Mouse (Mus musculus): Measurements from ENCODE around the gene Ago3.

Gene Ago3

DNA sequence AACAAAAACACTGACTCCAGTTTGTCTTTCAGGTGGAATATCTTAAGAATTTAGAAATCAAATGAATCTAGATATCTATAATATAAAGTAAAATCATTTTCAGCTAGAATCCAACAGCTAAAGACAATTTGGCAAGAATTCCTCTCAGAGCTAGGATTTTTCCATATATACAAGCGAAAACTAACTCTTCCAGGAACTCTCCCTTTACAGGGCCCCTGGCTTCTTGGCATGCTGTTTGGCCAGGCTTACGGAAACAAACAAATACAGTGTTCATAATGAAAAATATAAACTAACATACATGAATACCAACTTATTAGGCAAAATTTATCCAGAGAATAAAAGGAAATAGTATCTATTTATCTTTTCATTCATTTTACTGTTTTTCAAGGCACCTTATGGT is 5.5 kb downstream of the Ago3 start:
- no peak for DNase-seq (ENCODE audit: low spot score in 2 of 2)

- no peak for DNase-seq (ENCODE audit: low spot score in 2 of 2)
These were observed 13.6 kb downstream of the Ago3 start for GRCm38 (mm10) chr4:126415707-126416106.

DNA sequence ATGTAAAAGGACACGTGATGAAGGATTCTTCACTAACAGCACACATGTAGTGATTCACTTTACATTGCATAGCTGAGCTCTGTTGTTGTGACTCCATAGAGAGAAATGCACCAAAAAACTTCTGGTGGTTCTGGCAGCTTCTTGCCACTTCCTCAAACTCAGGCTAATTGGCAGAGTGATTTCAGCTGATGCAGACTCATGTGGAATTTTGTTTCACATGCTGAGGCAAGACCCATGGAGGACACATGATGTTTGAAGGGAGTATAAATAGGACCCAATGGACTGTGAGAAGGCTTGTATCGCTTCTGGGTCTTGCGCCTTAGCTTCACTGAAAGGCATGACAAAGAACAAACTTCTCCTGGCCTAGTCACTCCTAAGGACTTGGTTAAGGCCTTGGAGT is 16.8 kb downstream of the Ago3 start:
- DNase-seq (ENCODE audit: low spot score in 2 of 2) = no peak

DNA sequence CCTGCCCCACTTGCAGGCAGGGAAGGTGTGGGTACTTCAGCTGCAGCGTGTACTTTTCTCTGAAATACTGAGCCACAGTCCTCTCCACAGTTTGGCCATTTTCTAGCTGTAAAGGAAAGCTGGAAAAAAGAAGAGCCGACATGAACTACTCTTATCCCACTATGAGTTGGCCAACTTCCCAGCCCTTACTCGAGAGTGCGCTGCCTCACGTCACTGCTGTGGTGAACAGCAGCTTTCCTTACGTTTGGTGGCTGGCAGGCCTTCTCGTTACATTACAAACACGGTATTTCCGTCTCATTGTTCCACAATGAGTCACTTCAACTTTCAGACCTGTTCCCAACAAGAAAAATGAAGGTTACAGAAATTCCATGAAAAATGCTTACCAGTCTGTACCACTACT is 57.9 kb downstream of the Ago3 start:
- no peak for DNase-seq (ENCODE audit: low spot score in 2 of 2)

- no peak for DNase-seq (ENCODE audit: low spot score in 2 of 2)
These were observed 69.3 kb downstream of the Ago3 start for GRCm38 (mm10) chr4:126360069-126360468.

GRCm38 (mm10) chr4:126343451-126343850 is 85.9 kb downstream of the Ago3 start:
- DNase-seq (ENCODE audit: low spot score in 2 of 2) = no peak

- DNase-seq (ENCODE audit: low spot score in 2 of 2) = no peak
These were observed 89.9 kb downstream of the Ago3 start for GRCm38 (mm10) chr4:126339461-126339860.

GRCm38 (mm10) chr4:126332358-126332757 is 97.0 kb downstream of the Ago3 start:
- no peak for DNase-seq (ENCODE audit: low spot score in 2 of 2)

DNA sequence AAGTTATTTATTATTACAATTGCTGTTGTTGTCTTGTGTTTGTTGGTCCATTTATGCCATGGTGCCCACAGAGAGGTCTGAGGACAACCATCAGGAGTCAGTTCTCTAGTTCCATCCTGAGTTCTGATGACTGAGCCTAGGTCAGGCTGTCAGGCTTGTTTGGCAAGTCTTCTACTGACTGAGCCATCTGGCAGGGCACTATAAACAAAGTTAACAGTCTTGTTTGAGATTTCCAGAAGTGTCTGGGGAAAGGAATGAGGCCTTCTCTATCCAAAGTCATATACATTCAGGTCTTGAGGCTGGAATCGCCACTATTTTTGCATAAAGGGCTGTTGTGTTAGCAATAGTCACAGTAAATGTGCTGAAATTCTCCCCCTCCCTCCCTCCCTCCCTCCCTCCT is 97.6 kb downstream of the Ago3 start:
- no peak for DNase-seq (ENCODE audit: low spot score in 2 of 2)

DNA sequence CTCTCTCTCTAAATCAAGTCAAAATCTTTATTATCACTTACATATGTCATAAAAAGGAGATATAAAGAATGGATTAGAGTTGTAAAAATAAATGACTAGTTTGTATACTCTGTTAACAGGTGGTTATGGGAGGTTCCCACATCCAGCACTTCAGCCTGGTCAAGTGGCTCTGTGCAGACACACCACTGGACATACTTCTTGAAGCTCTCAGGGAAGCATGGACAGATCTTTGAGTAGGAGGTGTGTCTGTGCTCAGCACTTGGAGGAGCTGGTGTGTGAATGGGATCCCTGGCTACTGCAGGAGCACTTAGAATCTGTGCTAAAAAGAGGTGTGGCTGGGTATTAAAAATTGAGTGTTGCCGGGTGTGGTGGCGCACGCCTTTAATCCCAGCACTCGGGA is 99.1 kb downstream of the Ago3 start:
- no peak for DNase-seq (ENCODE audit: low spot score in 2 of 2)

DNA sequence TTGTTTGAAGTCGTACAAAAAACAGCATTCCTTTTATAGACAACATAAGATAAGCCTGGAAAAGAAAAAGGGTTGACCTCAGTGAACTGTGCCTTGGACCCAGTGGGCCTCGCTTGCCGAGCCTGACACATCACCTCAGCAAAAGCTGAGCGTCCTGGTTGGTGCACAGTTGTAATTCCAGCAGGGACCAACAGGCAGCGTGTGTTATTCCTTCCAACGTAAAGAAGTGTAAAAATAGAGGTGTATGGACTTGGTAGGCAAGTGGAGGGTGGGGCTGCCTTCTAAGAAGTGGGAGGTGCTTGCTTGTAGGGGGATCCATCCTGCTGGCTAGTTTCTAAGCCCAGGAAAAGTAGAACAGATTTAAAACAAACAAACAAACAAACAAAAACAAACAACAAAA is 103.3 kb downstream of the Ago3 start:
- no peak for DNase-seq (ENCODE audit: low spot score in 2 of 2)

GRCm38 (mm10) chr4:126325281-126325861 is 104.0 kb downstream of the Ago3 start, which contains the start of gene Tekt2:
Gene Tekt2, minus strand, starts transcription at chr4:126325688.
- DNase-seq (ENCODE audit: low spot score in 2 of 2) = no peak

GRCm38 (mm10) chr4:126324861-126325260 is 104.5 kb downstream of the Ago3 start:
- no peak for DNase-seq (ENCODE audit: low spot score in 2 of 2)

DNA sequence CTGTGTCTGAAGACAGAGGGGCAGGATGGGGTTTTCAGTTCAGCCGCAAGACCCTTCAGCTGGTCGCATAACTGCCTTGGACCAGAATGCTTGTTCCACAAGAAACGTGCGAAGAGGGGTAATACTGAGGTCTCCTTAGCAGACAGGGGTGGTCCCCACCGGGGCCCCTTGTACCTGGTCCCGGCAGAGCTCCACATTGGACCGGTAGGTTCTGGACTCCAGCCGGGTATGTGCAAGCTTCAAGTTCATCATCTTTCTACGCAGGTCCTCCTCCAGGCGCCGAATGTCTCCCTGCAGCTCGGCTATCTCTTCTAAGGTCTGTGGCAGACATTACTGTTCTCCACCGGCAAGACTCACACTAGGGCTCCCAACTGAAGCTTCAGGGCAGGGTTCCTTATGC is 106.7 kb downstream of the Ago3 start:
- no peak for DNase-seq (ENCODE audit: low spot score in 2 of 2)

DNA sequence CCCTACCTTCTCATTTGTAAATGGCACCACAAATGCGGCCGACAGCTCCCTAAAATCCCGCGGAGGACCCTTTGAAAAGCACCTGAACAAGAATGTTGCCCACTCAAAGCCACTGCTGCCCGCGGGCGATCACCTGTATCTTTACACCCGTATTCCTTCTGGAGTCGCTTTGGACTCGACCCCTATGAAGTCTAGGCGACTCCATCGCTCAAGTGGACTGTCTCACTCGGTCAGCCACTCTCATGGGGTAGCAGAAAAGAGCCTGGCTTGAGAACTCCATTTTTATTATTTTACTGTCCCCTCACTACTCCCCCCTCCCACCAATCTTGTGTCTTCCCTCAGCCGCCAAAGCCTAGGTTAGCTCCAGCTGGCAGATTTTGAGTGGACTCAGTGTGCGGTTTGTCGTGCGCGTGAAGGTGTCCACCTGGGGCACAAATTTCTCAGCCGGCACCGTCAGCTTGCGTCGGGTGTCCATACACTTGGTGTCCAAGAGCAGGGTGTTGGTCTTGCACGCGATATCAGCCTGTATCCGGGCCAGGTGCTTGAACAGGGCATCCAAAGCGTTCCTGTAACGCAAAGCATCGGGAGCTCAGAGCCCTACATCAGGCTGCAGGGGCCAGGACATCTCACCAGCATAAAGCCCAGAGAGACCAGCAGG is 107.4 kb downstream of the Ago3 start:
- DNase-seq (ENCODE audit: low spot score in 2 of 2) = no peak

DNA sequence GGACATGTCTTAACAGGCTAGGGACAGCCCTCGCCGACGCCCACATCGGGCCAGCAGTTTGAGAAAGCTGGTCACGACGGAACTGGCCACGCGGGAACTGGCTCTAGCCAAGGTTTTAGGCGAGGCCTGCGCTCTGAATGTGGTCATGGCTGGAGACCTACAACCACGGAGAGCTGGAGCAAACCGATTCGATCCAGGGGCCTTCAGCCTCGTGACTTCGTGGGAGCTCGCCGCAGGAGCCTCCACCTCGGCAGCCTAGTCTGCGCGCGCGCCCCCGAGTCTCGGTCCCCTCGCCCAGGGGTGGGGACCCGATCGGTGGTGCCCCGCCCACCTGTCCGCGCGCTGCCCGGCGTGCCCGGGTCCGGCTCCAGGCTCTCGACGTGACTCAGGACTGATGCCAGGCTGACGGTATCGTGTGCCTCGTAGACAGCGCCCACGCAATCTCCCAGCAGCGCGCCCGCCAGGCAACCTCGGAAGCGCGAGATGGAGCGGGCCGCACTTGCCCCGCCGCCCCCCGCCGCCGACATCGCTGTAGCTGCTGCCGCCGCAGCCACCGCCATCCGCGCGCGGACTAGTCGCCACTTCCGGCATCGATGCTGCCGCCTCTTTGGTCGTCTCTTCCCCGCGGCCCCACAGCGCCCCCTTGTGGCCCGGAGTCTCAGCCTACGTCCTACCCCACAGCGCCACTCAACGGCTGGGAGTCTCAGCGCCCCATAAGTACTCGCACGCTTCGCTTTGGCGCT is 108.1 kb downstream of the Ago3 start, which contains the start of gene Adprhl2:
Adprhl2 (minus strand) TSS at position 593 of the 743 bp plus-strand sequence.
- DNase-seq (ENCODE audit: low spot score in 2 of 2) = peak; percentile 96 to 100

DNA sequence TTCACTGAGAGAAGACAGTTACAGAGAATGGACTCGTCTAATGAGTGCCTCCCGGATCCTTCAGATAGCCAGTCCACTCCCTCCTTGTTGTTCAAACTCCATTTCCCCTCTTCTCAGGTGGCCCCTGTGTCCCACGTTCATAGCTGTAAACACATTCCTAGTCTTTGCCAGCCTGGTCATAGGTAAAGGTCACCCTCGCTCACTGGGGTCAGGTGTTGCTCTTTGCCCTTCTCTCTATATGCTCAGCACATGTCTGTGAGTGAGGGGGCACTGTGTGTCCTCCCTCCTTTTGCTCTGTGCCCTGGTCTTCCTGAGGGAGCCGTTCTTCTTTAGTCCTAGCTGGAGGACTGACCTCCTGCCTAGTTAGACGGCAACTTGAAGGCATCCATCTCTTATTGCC is 109.5 kb downstream of the Ago3 start:
- no peak for DNase-seq (ENCODE audit: low spot score in 2 of 2)

DNA sequence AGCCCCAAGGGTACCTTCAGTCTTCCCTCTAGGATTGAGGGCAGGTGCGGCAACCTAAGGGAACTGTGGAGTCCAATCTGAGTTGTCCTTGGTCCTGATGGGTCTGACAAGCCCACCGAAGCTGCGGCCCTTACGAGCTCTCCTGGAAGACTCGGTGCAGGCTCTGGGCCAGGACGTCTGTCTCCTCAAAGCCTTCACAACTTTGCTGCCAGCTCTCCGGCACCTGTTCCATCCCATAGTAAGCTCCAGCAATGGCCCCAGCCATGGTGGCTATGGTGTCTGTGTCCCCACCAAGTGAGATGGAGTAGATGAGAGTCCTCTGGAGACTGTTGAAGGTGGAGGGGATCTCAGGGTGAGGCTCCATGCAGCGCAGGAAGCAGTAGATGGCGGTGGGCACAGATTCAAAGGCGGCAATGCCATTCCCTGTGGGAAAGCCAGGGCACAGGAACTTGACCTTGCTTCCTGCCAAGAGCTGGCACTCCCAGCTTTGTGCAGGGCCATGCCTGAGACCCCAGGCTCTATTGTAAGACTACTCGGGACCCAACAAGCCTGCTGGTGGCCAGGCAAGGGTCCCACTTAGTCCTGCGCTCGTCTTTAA is 112.8 kb downstream of the Ago3 start:
- DNase-seq (ENCODE audit: low spot score in 2 of 2) = no peak

GRCm38 (mm10) chr4:126315931-126316330 is 113.4 kb downstream of the Ago3 start:
- no peak for DNase-seq (ENCODE audit: low spot score in 2 of 2)

GRCm38 (mm10) chr4:126314393-126314792 is 115.0 kb downstream of the Ago3 start:
- no peak for DNase-seq (ENCODE audit: low spot score in 2 of 2)

GRCm38 (mm10) chr4:126313202-126313601 is 116.2 kb downstream of the Ago3 start:
- DNase-seq (ENCODE audit: low spot score in 2 of 2) = no peak

- no peak for DNase-seq (ENCODE audit: low spot score in 2 of 2)
These were observed 117.7 kb downstream of the Ago3 start for GRCm38 (mm10) chr4:126311566-126312200.
